Mouse (Mus musculus): ENCODE results near the gene Sptan1.
A peak's percentile ranks its signal among the peaks of the same experiment; 100 is the strongest.
"Not testable (repeated sequence)": the region's sequence is repeated elsewhere in the genome, so short reads cannot be mapped to it uniquely, and the experiment has no call there.

Sptan1 gene

DNA sequence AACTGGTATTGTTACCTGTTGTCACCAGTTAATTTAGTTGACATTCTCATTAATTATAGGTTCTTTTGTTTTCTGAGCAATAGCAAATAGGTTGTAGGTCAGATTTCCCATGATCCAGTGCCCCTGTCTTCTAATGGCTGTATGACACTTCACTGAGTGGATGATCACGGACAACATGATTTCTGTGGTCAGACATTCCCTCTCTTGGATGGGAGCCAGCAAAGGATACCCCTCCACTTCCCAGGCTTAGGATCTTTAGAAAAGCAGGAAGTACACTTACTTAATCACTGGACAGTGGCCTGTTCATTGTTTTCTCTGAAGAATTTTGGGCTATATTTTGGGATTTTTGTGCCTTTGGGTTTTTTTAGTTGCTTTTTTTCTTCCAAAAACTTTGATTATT is 43.7 kb downstream of the Sptan1 start:
- DNase-seq (ENCODE audit: low read depth, low spot score) = no peak

DNA sequence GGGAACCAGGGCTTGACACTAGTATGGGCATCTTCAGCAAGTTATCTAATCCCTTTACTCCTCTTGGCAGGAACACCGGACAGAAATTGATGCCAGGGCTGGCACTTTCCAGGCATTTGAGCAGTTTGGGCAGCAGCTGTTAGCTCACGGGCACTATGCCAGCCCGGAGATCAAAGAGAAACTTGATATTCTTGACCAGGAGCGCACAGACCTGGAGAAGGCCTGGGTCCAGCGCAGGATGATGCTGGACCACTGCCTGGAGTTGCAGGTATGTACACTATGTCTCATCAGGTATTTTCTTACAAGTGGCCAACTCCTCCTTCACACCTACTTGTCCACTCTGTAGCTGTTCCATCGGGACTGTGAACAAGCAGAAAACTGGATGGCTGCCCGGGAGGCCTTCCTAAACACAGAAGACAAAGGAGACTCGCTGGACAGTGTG is 45.5 kb downstream of the Sptan1 start:
- no peak for DNase-seq (ENCODE audit: low read depth, low spot score)

- DNase-seq (ENCODE audit: low read depth, low spot score) = peak; percentile 28
These were observed 49.1 kb downstream of the Sptan1 start for GRCm38 (mm10) chr2:30014326-30014966.

DNA sequence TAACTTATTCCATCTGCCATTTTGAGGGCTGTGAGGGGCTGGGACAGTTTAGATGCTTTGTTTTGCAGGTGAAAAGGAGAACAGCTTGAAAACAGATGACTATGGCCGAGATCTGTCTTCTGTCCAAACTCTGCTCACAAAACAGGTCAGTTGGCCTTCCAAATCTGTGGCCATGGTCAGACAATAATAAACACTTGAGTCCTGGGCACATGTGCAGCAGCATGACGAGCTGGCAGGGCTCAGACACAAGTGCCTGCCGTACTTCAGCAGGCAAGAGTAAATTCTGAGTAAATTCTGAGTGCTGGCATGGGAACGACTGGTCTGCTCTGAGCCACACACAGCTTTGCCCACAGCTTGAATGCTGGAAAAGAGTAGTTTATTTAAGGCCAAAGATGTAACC is 60.1 kb downstream of the Sptan1 start:
- no peak for DNase-seq (ENCODE audit: low read depth, low spot score)

- DNase-seq (ENCODE audit: low read depth, low spot score) = no peak
These were observed 61.6 kb downstream of the Sptan1 start for GRCm38 (mm10) chr2:30026997-30027396.

GRCm38 (mm10) chr2:30032244-30032846 is 67.0 kb downstream of the Sptan1 start:
- DNase-seq (ENCODE audit: low read depth, low spot score) = no peak

DNA sequence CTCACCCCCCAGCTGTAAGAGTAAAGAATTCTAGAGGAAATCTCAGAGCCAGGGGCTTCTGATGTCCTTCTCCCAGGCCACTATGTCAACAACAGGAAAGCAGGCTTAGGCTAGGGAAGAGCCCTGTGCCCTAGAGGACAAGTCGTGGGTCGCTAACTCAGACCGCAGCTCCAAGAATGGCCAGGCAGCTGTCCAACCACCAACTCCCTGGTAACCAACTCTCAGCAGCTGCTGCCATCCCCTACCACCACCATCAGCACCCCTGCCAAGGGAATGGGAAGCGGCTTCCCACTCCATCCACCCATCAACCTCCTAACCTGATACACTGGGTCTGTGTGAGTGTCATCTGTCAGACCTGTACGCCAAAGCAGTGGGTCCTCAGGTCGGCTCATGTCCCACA is 67.6 kb downstream of the Sptan1 start:
- DNase-seq (ENCODE audit: low read depth, low spot score) = no peak

DNA sequence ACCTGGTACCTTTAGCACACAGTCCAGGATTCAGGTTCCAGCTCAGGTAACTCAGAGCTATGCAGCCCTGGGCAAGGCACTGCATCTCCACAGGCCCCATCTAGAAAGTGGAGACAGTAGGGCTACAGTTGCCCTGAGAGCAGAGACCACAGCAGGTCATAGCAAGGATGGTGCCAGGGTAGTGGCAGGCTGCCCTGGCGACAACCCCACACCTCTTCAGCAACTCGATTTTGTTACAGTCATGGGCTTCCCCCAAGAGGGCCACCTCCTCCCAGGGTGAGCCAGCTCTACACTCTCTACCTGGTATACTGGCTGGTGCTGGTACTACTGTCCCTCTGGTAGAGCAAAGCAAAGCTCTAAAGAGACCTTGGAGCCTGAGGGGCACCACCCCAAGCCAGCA is 72.4 kb downstream of the Sptan1 start:
- DNase-seq (ENCODE audit: low read depth, low spot score) = no peak

- DNase-seq (ENCODE audit: low read depth, low spot score) = no peak
These were observed 73.0 kb downstream of the Sptan1 start for GRCm38 (mm10) chr2:30038370-30038769.

- DNase-seq (ENCODE audit: low read depth, low spot score) = no peak
These were observed 74.3 kb downstream of the Sptan1 start for GRCm38 (mm10) chr2:30039687-30040086.

GRCm38 (mm10) chr2:30042445-30042844 is 77.1 kb downstream of the Sptan1 start:
- DNase-seq (ENCODE audit: low read depth, low spot score) = no peak

DNA sequence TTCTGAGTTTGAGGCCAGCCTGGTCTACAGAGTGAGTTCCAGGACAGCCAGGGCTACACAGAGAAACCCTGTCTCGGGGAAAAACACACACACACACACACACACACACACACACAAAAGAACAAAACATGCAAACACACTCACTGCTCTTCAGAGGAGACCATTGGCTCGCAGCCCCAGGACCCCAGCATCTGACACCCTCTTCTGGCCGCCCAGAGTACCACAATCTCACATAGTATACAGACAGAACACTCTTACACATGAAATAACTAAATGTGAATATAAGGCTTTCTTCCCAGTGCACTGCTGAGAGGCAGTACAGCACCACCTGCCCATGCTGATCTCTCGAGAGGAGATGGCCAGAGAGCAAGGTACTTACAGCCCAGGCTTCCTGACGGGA is 79.2 kb downstream of the Sptan1 start:
- no peak for DNase-seq (ENCODE audit: low read depth, low spot score)

- no peak for DNase-seq (ENCODE audit: low read depth, low spot score)
These were observed 81.8 kb downstream of the Sptan1 start for GRCm38 (mm10) chr2:30047127-30047526.

DNA sequence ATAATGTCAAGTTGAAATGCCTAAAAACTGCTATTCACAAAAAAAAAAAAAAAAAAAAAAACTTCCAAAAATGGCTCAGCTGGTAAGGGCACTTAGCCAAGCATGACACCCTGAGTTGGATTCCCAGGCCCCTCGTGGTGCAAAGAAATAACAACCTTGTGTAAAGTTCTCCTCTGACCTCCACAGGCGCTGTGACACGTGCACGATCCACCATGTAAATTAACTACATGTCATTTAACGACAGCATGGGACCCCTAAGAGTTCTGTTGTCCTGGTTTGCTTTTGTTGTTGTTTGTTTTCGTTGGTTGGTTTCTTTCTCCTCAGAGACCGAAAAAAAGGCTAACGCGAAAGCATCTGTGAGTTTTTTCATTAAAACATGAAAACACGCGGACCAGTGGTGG is 82.7 kb downstream of the Sptan1 start:
- DNase-seq (ENCODE audit: low read depth, low spot score) = no peak

DNA sequence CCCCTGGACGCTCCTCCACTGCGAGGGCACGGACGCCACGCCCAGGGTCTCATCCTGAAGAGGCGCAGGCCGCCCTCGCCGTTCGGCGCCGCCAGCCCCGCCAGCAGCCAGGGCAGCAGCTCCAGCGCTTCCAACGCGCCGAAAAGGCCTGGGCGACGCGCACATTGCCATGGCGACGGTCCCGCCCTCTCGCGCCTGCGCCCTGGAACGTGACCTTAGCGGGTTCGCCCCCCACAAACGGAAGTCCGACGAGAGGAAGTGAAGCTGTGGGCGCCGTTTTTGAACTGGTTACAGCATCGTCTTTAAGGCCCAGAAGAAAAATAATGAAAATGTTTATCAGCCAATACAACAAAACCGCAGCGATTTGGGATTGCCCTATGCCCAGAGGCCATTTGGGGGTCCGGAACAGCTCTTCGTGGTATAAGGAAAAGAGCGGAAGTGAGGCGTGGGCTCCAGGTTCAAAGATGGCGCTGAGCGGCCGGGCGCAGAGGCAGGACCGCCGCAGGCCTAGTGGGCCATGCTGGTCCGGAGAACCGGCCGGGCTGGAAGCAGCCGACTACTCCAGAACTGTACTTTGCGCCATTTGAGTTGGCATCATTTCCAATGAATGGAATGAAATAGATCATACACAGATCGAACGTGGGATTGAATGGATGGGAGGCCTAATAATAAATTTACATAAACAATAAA is 83.5 kb downstream of the Sptan1 start, which contains the start of gene Wdr34:
Wdr34 (minus strand) TSS at position 183 of the 690 bp plus-strand sequence.
- peak; percentile 89 for DNase-seq (ENCODE audit: low read depth, low spot score)

GRCm38 (mm10) chr2:30049831-30050230 is 84.5 kb downstream of the Sptan1 start:
- no peak for DNase-seq (ENCODE audit: low read depth, low spot score)

- DNase-seq (ENCODE audit: low read depth, low spot score) = no peak
These were observed 86.8 kb downstream of the Sptan1 start for GRCm38 (mm10) chr2:30051992-30052761.

DNA sequence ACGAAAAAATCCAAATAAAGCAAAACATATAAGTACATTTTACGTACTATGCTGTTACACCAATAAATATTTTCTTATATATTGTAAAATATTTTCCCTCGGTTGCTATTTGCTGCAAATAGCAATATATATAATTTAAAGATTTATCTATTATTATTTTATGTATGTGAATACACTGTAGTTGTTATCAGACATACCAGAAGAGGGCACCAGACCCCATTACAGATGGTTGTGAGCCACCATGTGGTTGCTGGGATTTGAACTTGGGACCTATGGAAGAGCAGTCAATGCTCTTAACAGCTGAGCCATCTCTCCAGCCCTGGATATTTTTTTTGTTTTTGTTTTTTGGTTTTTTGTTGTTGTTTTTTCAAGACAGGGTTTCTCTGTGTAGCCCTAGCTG is 90.0 kb downstream of the Sptan1 start:
- not testable (repeated sequence) for DNase-seq (ENCODE audit: low read depth, low spot score)

DNA sequence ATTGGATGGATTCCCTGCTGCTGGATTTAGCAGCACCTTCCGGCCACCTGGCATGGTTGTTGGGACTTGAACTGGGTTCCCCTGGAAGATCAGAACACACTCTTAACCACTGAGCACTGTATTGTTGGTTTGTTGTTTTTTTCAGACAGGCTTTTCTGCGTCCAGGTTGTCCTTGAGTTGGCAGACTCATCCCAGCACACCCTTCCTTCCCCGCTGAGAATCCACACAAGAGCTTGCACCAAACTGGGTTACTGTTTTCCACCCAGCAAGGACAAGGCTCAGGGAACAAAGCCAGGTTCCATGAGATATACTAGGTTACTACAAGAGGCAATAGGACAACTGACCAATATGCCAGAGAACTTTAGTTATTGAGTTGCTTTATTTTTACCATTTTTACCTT is 91.4 kb downstream of the Sptan1 start:
- no peak for DNase-seq (ENCODE audit: low read depth, low spot score)

DNA sequence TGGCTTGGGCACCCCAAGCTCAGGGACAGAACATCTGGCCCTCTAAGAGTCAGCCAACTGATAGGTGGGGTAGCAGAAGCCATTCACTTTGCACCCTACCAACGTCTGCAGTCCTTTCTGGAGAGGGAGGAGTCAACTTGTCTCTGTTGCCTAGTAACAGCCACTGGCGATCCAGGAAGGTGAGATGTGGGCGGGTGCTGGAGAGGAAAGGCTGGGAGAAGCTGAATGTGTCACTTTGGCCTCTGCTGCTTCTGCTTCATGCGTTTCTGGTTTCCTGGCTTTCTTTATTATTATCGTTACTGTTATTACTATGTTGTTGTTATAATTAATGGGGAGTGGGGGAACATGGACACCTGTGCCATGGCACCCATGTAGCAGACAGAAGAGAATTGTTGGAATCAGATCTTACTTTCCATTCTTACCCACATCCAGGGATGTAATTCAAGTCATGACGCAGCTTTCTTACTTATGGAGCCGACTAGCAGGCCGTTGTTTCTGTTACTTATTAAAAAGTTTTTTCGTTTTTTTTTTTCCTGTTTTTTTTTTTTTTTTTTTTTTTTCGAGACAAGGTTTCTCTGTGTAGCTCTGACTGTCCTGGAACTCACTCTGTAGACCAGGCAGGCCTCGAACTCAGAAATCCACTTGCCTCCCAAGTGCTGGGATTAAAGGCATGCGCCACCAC is 92.0 kb downstream of the Sptan1 start, which contains the start of gene Set:
Set (plus strand) TSS at position 156 of the 682 bp plus-strand sequence.
- DNase-seq (ENCODE audit: low read depth, low spot score) = no peak

- no peak for DNase-seq (ENCODE audit: low read depth, low spot score)
These were observed 93.1 kb downstream of the Sptan1 start for GRCm38 (mm10) chr2:30058418-30058817.

Data from telencephalon, adult 2 months (tissue).